Mouse (Mus musculus): ENCODE results near the gene Glcci1.

Glcci1 gene

GRCm38 (mm10) chr6:8509551-8509950, at the start of gene Glcci1:
Gene Glcci1 (plus strand): TSS chr6:8509600.
- H3K27me3 ChIP-seq (ENCODE audit: control insufficient read depth, insufficient read depth, low read length, poor library complexity, severe bottlenecking) = no peaks in the 10 kb centered on the region
- peak; percentile 89 for DNase-seq (ENCODE audit: low read depth, low spot score)
- no peaks in the 10 kb centered on the region for H3K36me3 ChIP-seq (ENCODE audit: control insufficient read depth, insufficient read depth, low read length, poor library complexity, severe bottlenecking)

- no peaks in the 10 kb centered on the region for H3K27me3 ChIP-seq (ENCODE audit: control insufficient read depth, insufficient read depth, low read length, poor library complexity, severe bottlenecking)
- no peaks in the 10 kb centered on the region for H3K36me3 ChIP-seq (ENCODE audit: control insufficient read depth, insufficient read depth, low read length, poor library complexity, severe bottlenecking)
- no peak for DNase-seq (ENCODE audit: low read depth, low spot score)
Observed at GRCm38 (mm10) chr6:8462447-8462846, 47.0 kb upstream of the Glcci1 start.

- no peaks in the 10 kb centered on the region for H3K27me3 ChIP-seq (ENCODE audit: control insufficient read depth, insufficient read depth, low read length, poor library complexity, severe bottlenecking)
- peak; percentile 33 for DNase-seq (ENCODE audit: low read depth, low spot score)
- no peaks in the 10 kb centered on the region for H3K36me3 ChIP-seq (ENCODE audit: control insufficient read depth, insufficient read depth, low read length, poor library complexity, severe bottlenecking)
Observed at GRCm38 (mm10) chr6:8465388-8465787, 44.0 kb upstream of the Glcci1 start.

- DNase-seq (ENCODE audit: low read depth, low spot score) = no peak
- Histone ChIP-seq H3K36me3 (ENCODE audit: control insufficient read depth, insufficient read depth, low read length, poor library complexity, severe bottlenecking) (no peaks in the 10 kb centered on the region), H3K27me3 (ENCODE audit: control insufficient read depth, insufficient read depth, low read length, poor library complexity, severe bottlenecking) (no peaks in the 10 kb centered on the region)
Observed at GRCm38 (mm10) chr6:8465985-8466384, 43.4 kb upstream of the Glcci1 start.

GRCm38 (mm10) chr6:8467667-8468337, 41.6 kb upstream of the Glcci1 start:
- no peaks in the 10 kb centered on the region for H3K36me3 ChIP-seq (ENCODE audit: control insufficient read depth, insufficient read depth, low read length, poor library complexity, severe bottlenecking)
- no peaks in the 10 kb centered on the region for H3K27me3 ChIP-seq (ENCODE audit: control insufficient read depth, insufficient read depth, low read length, poor library complexity, severe bottlenecking)
- no peak for DNase-seq (ENCODE audit: low read depth, low spot score)

GRCm38 (mm10) chr6:8469918-8470317, 39.5 kb upstream of the Glcci1 start:
- no peak for DNase-seq (ENCODE audit: low read depth, low spot score)
- no peaks in the 10 kb centered on the region for H3K27me3 ChIP-seq (ENCODE audit: control insufficient read depth, insufficient read depth, low read length, poor library complexity, severe bottlenecking)
- no peaks in the 10 kb centered on the region for H3K36me3 ChIP-seq (ENCODE audit: control insufficient read depth, insufficient read depth, low read length, poor library complexity, severe bottlenecking)

GRCm38 (mm10) chr6:8472125-8472524, 37.3 kb upstream of the Glcci1 start:
- no peaks in the 10 kb centered on the region for H3K27me3 ChIP-seq (ENCODE audit: control insufficient read depth, insufficient read depth, low read length, poor library complexity, severe bottlenecking)
- DNase-seq (ENCODE audit: low read depth, low spot score) = no peak
- no peaks in the 10 kb centered on the region for H3K36me3 ChIP-seq (ENCODE audit: control insufficient read depth, insufficient read depth, low read length, poor library complexity, severe bottlenecking)

GRCm38 (mm10) chr6:8472915-8473314, 36.5 kb upstream of the Glcci1 start:
- no peaks in the 10 kb centered on the region for H3K27me3 ChIP-seq (ENCODE audit: control insufficient read depth, insufficient read depth, low read length, poor library complexity, severe bottlenecking)
- no peak for DNase-seq (ENCODE audit: low read depth, low spot score)
- no peaks in the 10 kb centered on the region for H3K36me3 ChIP-seq (ENCODE audit: control insufficient read depth, insufficient read depth, low read length, poor library complexity, severe bottlenecking)

- H3K36me3 ChIP-seq (ENCODE audit: control insufficient read depth, insufficient read depth, low read length, poor library complexity, severe bottlenecking) = no peaks in the 10 kb centered on the region
- no peaks in the 10 kb centered on the region for H3K27me3 ChIP-seq (ENCODE audit: control insufficient read depth, insufficient read depth, low read length, poor library complexity, severe bottlenecking)
- no peak for DNase-seq (ENCODE audit: low read depth, low spot score)
Observed at GRCm38 (mm10) chr6:8473498-8473897, 35.9 kb upstream of the Glcci1 start.

GRCm38 (mm10) chr6:8474316-8474715, 35.1 kb upstream of the Glcci1 start:
- no peak for DNase-seq (ENCODE audit: low read depth, low spot score)
- H3K27me3 ChIP-seq (ENCODE audit: control insufficient read depth, insufficient read depth, low read length, poor library complexity, severe bottlenecking) = no peaks in the 10 kb centered on the region
- no peaks in the 10 kb centered on the region for H3K36me3 ChIP-seq (ENCODE audit: control insufficient read depth, insufficient read depth, low read length, poor library complexity, severe bottlenecking)

- H3K27me3 ChIP-seq (ENCODE audit: control insufficient read depth, insufficient read depth, low read length, poor library complexity, severe bottlenecking) = no peaks in the 10 kb centered on the region
- no peak for DNase-seq (ENCODE audit: low read depth, low spot score)
- H3K36me3 ChIP-seq (ENCODE audit: control insufficient read depth, insufficient read depth, low read length, poor library complexity, severe bottlenecking) = no peaks in the 10 kb centered on the region
Observed at GRCm38 (mm10) chr6:8474820-8475219, 34.6 kb upstream of the Glcci1 start.

GRCm38 (mm10) chr6:8479176-8479575, 30.2 kb upstream of the Glcci1 start:
- Histone ChIP-seq H3K36me3 (ENCODE audit: control insufficient read depth, insufficient read depth, low read length, poor library complexity, severe bottlenecking) (no peaks in the 10 kb centered on the region), H3K27me3 (ENCODE audit: control insufficient read depth, insufficient read depth, low read length, poor library complexity, severe bottlenecking) (no peaks in the 10 kb centered on the region)
- no peak for DNase-seq (ENCODE audit: low read depth, low spot score)

GRCm38 (mm10) chr6:8484437-8485275, 24.7 kb upstream of the Glcci1 start:
- no peaks in the 10 kb centered on the region for H3K27me3 ChIP-seq (ENCODE audit: control insufficient read depth, insufficient read depth, low read length, poor library complexity, severe bottlenecking)
- H3K36me3 ChIP-seq (ENCODE audit: control insufficient read depth, insufficient read depth, low read length, poor library complexity, severe bottlenecking) = no peaks in the 10 kb centered on the region
- peak; percentile 22 for DNase-seq (ENCODE audit: low read depth, low spot score)

GRCm38 (mm10) chr6:8485414-8486175, 23.8 kb upstream of the Glcci1 start:
- peak; percentile 91 for DNase-seq (ENCODE audit: low read depth, low spot score)
- H3K36me3 ChIP-seq (ENCODE audit: control insufficient read depth, insufficient read depth, low read length, poor library complexity, severe bottlenecking) = no peaks in the 10 kb centered on the region
- H3K27me3 ChIP-seq (ENCODE audit: control insufficient read depth, insufficient read depth, low read length, poor library complexity, severe bottlenecking) = no peaks in the 10 kb centered on the region

Data from splenic B cell, adult 2 months (primary cell).